Mouse (Mus musculus) limb, embryonic 14.5 days (tissue): ENCODE data around the gene Ice1. TPM values are rescaled to one million over a fixed set of nuclear protein-coding genes. Genes with fewer than 3 reads are reported as not detected.

ENCODE experiments used
- ATAC-seq: fragments of 200-750 bp; cut with Nextera tagmentation; 2 replicates; pipeline ENCODE4 v1.8.0; 2017; ENCODE audit warnings: low read depth, moderate number of reproducible peaks, moderate TSS enrichment; ENCODE audit not compliant: low FRiP score
- DNase-seq: peaks from one replicate; pipeline ENCODE4 v3.0.0-alpha.2; 2015; ENCODE audit warnings: low spot score
- H3K27ac ChIP-seq: fragments of 300-500 bp; sonication (generic); replicated peaks from 2 replicates; pipeline ENCODE4 v1.5.1; 2014; ENCODE audit warnings: low read depth, mild to moderate bottlenecking, low read length, moderate library complexity, mixed read lengths
- H3K27me3 ChIP-seq: fragments of 300-500 bp; sonication (generic); 2 replicates; pipeline ENCODE4 v1.6.1; 2014; ENCODE audit warnings: low read length, mixed read lengths; ENCODE audit not compliant: control insufficient read depth, insufficient read depth
- H3K36me3 ChIP-seq: fragments of 300-500 bp; sonication (generic); 2 replicates; pipeline ENCODE4 v1.6.1; 2014; ENCODE audit warnings: mild to moderate bottlenecking, low read length, moderate library complexity, mixed read lengths; ENCODE audit not compliant: control insufficient read depth, insufficient read depth
- H3K4me1 ChIP-seq: fragments of 300-500 bp; sonication (generic); 2 replicates; pipeline ENCODE4 v1.6.1; 2014; ENCODE audit warnings: antibody characterized with exemption, low read length, mixed read lengths; ENCODE audit not compliant: control insufficient read depth, insufficient read depth
- H3K4me2 ChIP-seq: fragments of 300-500 bp; sonication (generic); replicated peaks from 2 replicates; pipeline ENCODE4 v1.6.1; 2014; ENCODE audit warnings: low read depth, mild to moderate bottlenecking, low read length, moderate library complexity; ENCODE audit not compliant: severe bottlenecking
- H3K4me3 ChIP-seq: fragments of 300-500 bp; sonication (generic); replicated peaks from 2 replicates; pipeline ENCODE4 v1.5.1; 2014; ENCODE audit warnings: low read length
- H3K9ac ChIP-seq: fragments of 300-500 bp; sonication (generic); 2 replicates; pipeline ENCODE4 v1.6.1; 2014; ENCODE audit warnings: mild to moderate bottlenecking, low read depth, low read length, moderate library complexity; ENCODE audit not compliant: severe bottlenecking
- H3K9me3 ChIP-seq: fragments of 300-500 bp; sonication (generic); 2 replicates; pipeline ENCODE4 v1.6.1; 2016; ENCODE audit warnings: low read length; ENCODE audit not compliant: control insufficient read depth
- POLR2A ChIP-seq: fragments of 200-500 bp; IDR thresholded peaks from 2 replicates; pipeline ENCODE4 v1.8.0; 2012; ENCODE audit warnings: inconsistent platforms, mild to moderate bottlenecking, moderate library complexity, borderline replicate concordance; ENCODE audit not compliant: insufficient read depth, insufficient read length; ENCODE audit errors: extremely low read depth
- WGBS: fragments of 180-500 bp; shearing (Covaris S2); extraction: QIAGEN DNeasy Blood & Tissue Kit; methylation state at CpG from one replicate; pipeline ENCODE4 v1.1.7; 2014; 5-methylcytosine and 5-hydroxymethylcytosine counted together
- polyA plus RNA-seq, 2 experiments: library from polyadenylated mRNA; depleted of rRNA in 1 of 2; stranded (reverse) in 1 of 2; unstranded in 1 of 2; fragments of >200 nt; fragmentation: Nextera tagmentation in 1 of 2; extraction: Ambion mirVana in 1 of 2; gene quantifications; 2 replicates each; pipeline versions ENCODE4 v1.2.1 to v1.2.3; 2012 to 2014

Ice1 gene
- polyA plus RNA-seq, 2 experiments: 40.7 to 64.4 TPM

DNA sequence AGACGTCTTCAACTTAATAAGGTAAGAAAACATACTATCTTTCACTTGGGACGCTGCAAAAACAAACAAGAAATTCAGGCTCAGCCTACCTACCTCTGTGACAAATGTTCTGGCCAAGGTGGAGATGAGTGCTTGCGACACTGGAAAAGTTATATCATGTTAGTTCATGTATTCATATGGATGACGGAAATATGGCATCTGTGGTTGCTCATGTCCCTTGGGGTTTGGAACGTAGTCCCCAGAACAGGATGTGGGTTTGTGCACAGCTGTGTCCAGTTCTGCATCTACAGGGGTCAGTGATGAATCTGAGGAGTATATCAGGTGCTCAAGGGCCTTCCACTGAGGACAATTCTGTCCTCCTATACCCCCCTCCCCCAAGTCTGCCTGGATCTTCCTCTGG, 40.3 kb upstream of the Ice1 start:
- Histone ChIP-seq H3K36me3 (no peaks in the 10 kb centered on the region), H3K4me3 (no peak overlapping the region), H3K9me3 (no peaks in the 10 kb centered on the region), H3K27ac (no peak overlapping the region), H3K4me2 (no peak overlapping the region), H3K27me3 (no peaks in the 10 kb centered on the region), H3K9ac (no peak overlapping the region), H3K4me1 (no peaks in the 10 kb centered on the region)
- 82% methylated on average over 5 of the region's 5 CpGs for WGBS
- TF ChIP-seq POLR2A: no peak
- no peak for ATAC-seq
- no peak for DNase-seq

DNA sequence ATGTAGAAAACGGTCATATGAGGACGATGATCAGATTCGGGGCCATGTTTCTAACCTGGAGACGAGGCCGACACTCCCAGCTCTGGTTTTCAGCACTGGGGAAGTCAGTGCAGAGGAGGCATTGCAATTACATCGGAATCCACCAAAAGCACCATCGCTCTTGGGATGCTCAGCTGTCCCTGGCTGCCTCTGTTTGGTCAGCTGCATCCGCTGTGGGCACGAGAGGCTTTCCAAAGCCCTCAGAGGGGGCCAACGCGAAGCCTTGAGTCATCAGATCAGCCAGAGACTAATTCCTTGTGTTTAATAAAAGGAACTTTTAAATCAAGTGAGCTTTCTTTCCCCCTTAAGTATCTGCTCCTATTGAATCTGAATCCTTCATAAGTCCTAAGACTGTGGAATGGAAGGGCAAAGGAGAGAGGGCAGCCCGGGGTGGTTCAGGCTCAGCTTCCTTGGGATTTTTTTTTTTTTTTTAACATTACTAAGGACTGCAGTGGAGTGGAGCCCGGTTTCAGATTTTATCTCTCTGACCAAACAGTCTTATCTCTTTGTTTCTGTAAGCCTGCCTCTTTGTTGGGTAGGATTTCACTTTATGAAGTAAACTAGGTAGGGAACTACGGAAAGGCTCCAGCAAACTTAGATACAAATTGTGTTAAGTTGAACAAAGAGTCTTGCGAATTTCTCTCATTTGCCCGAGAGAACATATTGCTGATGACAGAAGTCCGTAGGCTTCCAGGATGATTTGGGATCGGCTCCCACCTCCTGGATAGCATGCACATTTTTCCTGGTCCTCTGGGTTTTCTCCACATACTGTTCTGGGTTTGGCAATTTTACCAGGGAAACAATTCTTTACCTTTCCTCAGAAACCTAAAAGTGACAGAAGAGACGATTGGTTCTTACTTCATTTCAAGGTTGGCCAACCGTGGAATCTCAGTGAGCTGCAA, 39.1 kb upstream of the Ice1 start:
- no peaks in the 10 kb centered on the region for H3K36me3 ChIP-seq
- H3K4me2 ChIP-seq: no peak overlapping the region
- no peak for ATAC-seq
- no peak overlapping the region for H3K9ac ChIP-seq
- DNase-seq: no peak
- no peak overlapping the region for H3K27ac ChIP-seq
- H3K4me1 ChIP-seq: no peaks in the 10 kb centered on the region
- TF ChIP-seq POLR2A: no peak
- no peaks in the 10 kb centered on the region for H3K9me3 ChIP-seq
- WGBS: 76% methylated on average over 20 of the region's 20 CpGs
- H3K4me3 ChIP-seq: no peak overlapping the region
- H3K27me3 ChIP-seq: no peaks in the 10 kb centered on the region

DNA sequence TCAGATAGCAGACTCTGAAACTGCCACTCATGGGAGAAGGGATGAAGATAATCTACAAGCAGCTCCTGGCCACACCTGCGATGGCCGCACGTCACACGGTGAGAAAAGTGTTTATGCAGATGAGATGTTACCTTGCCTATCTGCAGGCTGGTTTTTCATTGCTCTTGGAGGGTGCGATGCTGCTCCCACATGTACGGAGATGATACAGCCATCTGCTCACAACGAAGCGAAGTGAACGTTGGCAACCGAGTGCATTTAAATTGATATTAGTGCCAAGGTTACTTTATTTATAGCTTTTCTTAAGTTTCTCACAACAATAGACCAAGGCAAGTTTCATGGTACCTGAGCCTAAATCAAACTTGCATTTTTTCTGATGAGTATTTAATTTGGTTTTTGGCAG, 37.6 kb upstream of the Ice1 start:
- no peak for ATAC-seq
- WGBS: 88% methylated on average over 10 of the region's 10 CpGs

DNA sequence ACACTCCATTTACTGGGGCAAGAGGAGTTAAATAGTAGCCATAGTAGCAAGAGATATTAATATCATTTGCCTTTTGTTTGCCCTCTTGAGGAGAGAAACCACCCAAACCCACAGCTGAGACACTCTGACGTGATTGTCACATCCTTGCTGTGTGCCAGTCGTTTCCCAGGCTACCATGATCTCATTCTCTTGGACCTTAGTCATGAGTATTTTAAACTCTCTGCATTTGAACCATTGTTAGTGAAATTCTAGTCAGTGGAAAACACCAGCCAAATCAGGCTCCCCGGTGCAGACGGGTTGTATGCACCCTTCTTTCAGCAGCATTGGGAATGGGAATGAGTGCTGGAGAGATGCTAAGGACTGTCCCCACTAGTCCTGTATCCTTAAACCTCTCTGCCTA, 32.6 kb upstream of the Ice1 start:
- Histone ChIP-seq H3K9me3 (no peaks in the 10 kb centered on the region), H3K9ac (no peak overlapping the region), H3K4me1 (no peaks in the 10 kb centered on the region), H3K4me2 (no peak overlapping the region), H3K27ac (no peak overlapping the region), H3K36me3 (no peaks in the 10 kb centered on the region), H3K4me3 (no peak overlapping the region), H3K27me3 (no peaks in the 10 kb centered on the region)
- 71% methylated on average over 4 of the region's 4 CpGs for WGBS
- no peak for TF ChIP-seq POLR2A
- ATAC-seq (no peak), DNase-seq (no peak)

More for the DNA sequence above, 37.6 kb upstream of the Ice1 start:
- Histone ChIP-seq H3K4me1 (no peaks in the 10 kb centered on the region), H3K27ac (no peak overlapping the region), H3K9me3 (no peaks in the 10 kb centered on the region), H3K4me3 (no peak overlapping the region), H3K9ac (no peak overlapping the region), H3K27me3 (no peaks in the 10 kb centered on the region), H3K4me2 (no peak overlapping the region), H3K36me3 (no peaks in the 10 kb centered on the region)
- TF ChIP-seq POLR2A: no peak
- DNase-seq: no peak

DNA sequence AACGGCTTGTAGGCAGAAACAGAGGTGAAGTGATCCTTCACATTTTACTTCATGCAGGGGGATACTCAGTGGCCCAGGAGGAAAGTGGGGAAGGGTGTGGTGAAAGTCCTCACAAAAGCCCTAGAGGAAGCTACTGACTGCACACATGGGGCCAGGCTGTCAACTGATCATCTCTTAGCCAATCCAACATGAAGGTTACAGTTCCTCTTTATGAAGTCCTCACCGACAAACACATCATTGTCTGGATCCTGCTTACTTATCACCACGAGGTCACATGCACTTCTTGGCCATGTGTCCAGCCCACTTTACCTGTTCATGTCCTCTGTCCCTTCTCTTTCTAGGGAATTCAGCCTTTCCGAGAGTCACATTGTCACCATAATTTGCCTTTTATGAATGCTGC, 22.3 kb upstream of the Ice1 start:
- no peaks in the 10 kb centered on the region for H3K27me3 ChIP-seq
- no peak for TF ChIP-seq POLR2A
- no peak overlapping the region for H3K4me2 ChIP-seq
- no peak for DNase-seq
- H3K36me3 ChIP-seq: no peaks in the 10 kb centered on the region
- 83% methylated on average over 4 of the region's 4 CpGs for WGBS
- no peaks in the 10 kb centered on the region for H3K4me1 ChIP-seq
- no peak overlapping the region for H3K9ac ChIP-seq
- no peaks in the 10 kb centered on the region for H3K9me3 ChIP-seq
- no peak overlapping the region for H3K27ac ChIP-seq
- H3K4me3 ChIP-seq: no peak overlapping the region
- ATAC-seq: no peak
